Mouse (Mus musculus): ENCODE measurements around the gene Ptprn. TPM values are rescaled to one million over a fixed set of nuclear protein-coding genes. Genes with fewer than 3 reads are reported as not detected.

Gene Ptprn
- polyA plus RNA-seq, 1 experiment from 2014 or later = 3.6 TPM

DNA sequence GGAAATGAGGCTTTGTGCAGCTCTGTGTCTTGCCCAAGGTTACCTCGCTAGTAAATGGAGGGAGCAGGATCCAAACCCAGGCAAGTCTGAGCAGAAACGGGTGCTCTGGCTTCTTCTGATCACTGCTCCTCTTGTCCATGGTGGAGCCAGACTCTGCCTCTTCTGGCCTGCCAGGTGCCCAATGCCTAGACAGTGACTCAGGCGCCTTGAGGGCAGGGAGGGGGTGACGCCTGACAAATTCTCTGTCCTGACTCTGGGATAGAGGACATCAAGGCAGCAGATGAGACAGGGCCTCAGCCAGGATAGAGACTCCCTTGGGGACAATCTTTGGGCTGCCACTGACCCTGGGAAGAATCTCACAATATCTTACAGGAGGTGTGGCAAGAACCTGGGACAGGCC lies 33.1 kb downstream of the Ptprn start:
- Histone ChIP-seq H3K4me3 (replicated peaks) (no peak overlapping the region), H3K36me3 (no peaks in the 10 kb centered on the region), H3K9me3 (no peaks in the 10 kb centered on the region), H3K4me2 (replicated peaks) (no peak overlapping the region), H3K4me1 (replicated peaks) (0 out of 2 replicates have a peak, but pooled peaks cover 2% of the 10 kb centered on the region), H3K9ac (no peak overlapping the region), H3K27me3 (replicated peaks) (no peaks in the 10 kb centered on the region), H3K27ac (no peak overlapping the region)
- 76% methylated on average over 4 of the region's 4 CpGs for WGBS
- ATAC-seq = no peak

DNA sequence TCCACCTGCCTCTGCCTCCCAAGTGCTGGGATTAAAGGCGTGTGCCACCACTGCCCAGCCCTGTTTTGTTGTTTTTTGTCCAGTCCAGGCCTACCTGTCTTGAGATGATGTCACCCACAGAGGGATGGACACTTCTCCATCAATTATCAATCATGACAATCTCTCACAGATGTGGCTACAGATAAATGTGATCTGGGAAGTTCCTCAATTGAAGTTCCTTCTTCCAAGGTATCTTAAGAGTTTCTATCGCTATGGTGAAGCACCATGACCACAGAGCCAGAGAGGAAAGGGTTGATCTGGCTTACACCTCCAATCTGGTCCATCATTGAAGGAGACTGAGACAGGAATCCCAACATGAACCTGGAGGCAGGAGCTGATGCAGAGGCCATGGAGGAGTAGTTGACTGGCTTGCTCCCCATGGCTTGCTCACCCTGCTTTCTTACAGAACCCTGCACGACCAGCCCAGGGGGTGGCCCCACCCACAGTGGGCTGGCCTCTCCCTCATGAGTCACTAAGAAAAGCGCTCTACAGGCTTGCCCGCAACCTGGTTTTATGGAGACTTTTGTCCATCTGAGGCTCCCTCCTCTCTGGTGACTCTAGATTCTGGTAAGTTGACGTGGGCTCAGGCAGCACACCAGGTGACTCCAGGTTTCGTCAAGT lies 33.8 kb downstream of the Ptprn start:
- Histone ChIP-seq H3K4me3 (replicated peaks) (no peak overlapping the region), H3K27ac (no peak overlapping the region), H3K4me1 (replicated peaks) (0 out of 2 replicates have a peak, but pooled peaks cover 2% of the 10 kb centered on the region), H3K9me3 (no peaks in the 10 kb centered on the region), H3K9ac (0 out of 2 replicates have a peak overlapping the region, but pooled peaks have one; percentile 8), H3K27me3 (replicated peaks) (no peaks in the 10 kb centered on the region), H3K36me3 (no peaks in the 10 kb centered on the region), H3K4me2 (replicated peaks) (no peak overlapping the region)
- WGBS = 63% methylated on average over 7 of the region's 7 CpGs
- no peak for ATAC-seq

DNA sequence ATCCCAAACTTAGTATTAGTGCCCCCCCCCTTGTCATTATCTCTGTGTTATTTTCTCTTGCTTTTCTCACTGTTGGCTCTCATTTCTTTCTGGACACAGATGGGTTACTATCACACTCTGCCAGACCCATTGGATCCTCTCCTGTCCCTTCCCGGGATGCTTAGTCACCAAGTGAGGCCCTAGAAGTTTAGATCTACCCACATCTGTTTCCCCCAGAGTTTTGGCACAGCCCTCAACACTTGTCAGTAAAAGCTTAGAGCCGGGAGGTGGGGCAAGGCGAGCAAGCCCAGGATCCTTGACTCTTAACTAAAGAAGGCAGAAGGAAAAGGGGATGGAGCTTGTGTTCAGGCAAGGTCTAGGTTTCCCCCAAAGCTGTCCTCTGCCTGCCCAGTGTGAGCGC lies 35.1 kb downstream of the Ptprn start:
- no peak for ATAC-seq
- Histone ChIP-seq H3K9me3 (no peaks in the 10 kb centered on the region), H3K4me3 (replicated peaks) (no peak overlapping the region), H3K27me3 (replicated peaks) (no peaks in the 10 kb centered on the region), H3K9ac (no peak overlapping the region), H3K4me1 (replicated peaks) (0 out of 2 replicates have a peak, but pooled peaks cover 2% of the 10 kb centered on the region), H3K27ac (no peak overlapping the region), H3K4me2 (replicated peaks) (no peak overlapping the region), H3K36me3 (no peaks in the 10 kb centered on the region)
- 70% methylated on average over 4 of the region's 4 CpGs for WGBS

DNA sequence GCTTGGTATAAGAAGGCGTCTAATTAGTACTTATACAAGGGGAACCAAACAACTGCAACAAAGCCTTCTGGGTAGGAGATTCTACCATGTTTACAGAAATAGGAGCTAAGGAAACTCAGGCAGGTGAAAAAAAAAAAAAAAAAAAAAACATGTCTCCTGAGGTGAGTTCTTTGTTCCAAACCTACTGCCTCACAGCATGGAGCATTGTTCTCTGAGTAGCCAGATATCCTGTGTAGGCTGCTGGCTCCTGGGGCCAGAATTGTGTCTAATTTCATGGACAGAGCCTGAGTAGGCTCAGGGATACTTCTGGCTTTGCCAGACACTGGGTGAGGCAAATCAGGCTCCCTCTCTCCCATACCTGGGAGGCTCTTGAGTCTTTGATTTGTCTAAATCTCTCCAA lies 36.6 kb downstream of the Ptprn start:
- Histone ChIP-seq H3K27me3 (replicated peaks) (no peaks in the 10 kb centered on the region), H3K27ac (no peak overlapping the region), H3K4me1 (replicated peaks) (0 out of 2 replicates have a peak, but pooled peaks cover 2% of the 10 kb centered on the region), H3K4me3 (replicated peaks) (no peak overlapping the region), H3K9ac (no peak overlapping the region), H3K9me3 (no peaks in the 10 kb centered on the region), H3K36me3 (no peaks in the 10 kb centered on the region), H3K4me2 (replicated peaks) (no peak overlapping the region)
- no peak for ATAC-seq
- WGBS = 62% methylated on average over 1 of the region's 1 CpGs

DNA sequence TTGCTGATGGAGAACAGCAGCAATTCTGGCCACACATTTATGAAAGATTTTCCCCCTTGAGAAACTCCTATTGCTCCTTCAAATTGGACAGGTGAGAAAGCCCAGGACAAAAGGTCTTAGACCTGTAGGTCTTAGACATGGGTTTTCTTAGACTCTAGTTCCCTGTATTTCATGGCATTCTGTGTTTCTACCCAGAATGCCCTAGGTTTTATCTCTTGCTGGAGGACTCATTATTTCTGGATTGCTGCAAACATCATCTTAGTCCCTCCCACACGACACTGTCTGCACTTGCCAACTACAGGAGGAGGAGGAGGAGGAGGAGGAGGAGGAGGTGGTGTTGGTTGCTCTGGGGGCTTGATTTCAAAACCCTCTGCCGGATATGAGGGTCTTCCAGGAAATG lies 38.2 kb downstream of the Ptprn start:
- ATAC-seq = no peak
- Histone ChIP-seq H3K9me3 (no peaks in the 10 kb centered on the region), H3K4me2 (replicated peaks) (no peak overlapping the region), H3K4me1 (replicated peaks) (no peaks in the 10 kb centered on the region), H3K27ac (no peak overlapping the region), H3K36me3 (no peaks in the 10 kb centered on the region), H3K9ac (no peak overlapping the region), H3K4me3 (replicated peaks) (no peak overlapping the region), H3K27me3 (replicated peaks) (0 out of 2 replicates have a peak, but pooled peaks cover 6% of the 10 kb centered on the region)
- 59% methylated on average over 2 of the region's 2 CpGs for WGBS

DNA sequence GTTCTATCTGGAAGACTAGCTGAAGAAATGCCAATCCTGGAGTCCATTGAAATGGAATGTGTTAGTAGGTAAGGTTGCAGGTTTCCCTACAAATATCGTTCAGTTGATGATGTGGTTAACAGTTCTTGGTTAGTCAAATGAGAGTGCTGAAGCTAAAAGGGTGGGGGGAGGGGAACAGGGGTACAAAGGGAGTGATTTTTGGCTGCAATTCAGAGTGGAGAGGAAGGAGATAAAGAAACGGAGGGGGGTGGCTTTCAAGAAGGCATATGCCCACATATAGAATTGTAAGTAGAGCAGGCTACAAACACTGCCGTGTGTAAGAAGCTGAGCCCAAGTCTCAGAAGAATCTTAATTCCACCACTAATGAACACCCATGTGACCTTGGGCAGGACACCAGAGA lies 38.8 kb downstream of the Ptprn start:
- Histone ChIP-seq H3K9me3 (no peaks in the 10 kb centered on the region), H3K4me1 (replicated peaks) (no peaks in the 10 kb centered on the region), H3K4me3 (replicated peaks) (no peak overlapping the region), H3K27me3 (replicated peaks) (peaks cover 11% of the 10 kb centered on the region), H3K4me2 (replicated peaks) (no peak overlapping the region), H3K36me3 (no peaks in the 10 kb centered on the region), H3K27ac (no peak overlapping the region), H3K9ac (no peak overlapping the region)
- ATAC-seq = no peak
- 68% methylated on average over 3 of the region's 3 CpGs for WGBS

DNA sequence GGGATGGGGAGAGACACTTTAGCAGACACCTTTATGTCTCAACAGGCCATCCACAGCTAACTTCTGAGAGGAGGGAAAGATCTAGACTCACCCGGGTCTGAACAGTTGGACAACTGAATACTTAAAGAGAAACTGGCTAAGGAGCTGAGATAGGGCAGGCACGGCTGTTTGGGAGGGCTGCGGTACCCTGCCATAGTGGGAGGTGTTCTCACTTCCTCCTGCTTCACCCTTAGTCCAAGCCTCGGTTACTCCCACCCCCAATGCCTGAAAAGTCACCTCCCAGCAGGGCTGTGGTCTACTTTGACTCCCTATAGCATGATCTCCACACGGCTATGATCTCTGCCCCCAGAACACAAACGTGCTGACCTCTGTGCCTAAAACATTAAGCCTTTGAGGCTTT lies 40.8 kb downstream of the Ptprn start:
- H3K4me1 ChIP-seq (replicated peaks) = peaks cover 9% of the 10 kb centered on the region
- no peaks in the 10 kb centered on the region for H3K36me3 ChIP-seq
- H3K27me3 ChIP-seq (replicated peaks) = peaks cover 25% of the 10 kb centered on the region

DNA sequence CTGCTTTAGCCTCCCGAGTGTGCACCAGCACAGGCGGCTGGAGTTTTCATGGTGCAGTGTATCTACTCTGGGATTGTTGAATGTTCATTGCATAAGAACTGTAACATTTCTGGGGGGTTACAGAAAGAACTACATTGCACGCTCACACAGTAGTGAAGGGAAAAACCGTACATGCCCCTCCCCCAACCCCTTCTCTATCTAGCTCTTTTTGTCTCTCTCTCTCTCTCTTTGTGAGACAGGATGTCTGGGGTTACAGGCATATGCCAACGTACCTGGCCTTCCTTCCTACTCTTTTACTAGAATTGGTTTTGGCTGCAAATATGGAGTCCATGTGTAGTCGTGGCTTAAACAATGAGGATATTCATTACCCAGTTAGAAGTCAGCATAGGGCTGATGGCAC lies 41.4 kb downstream of the Ptprn start:
- 80% methylated on average over 6 of the region's 6 CpGs for WGBS

More for the DNA sequence above, 40.8 kb downstream of the Ptprn start:
- 65% methylated on average over 6 of the region's 6 CpGs for WGBS
- ATAC-seq = no peak
- H3K9ac ChIP-seq = no peak overlapping the region
- no peak overlapping the region for H3K4me3 ChIP-seq (replicated peaks)
- H3K9me3 ChIP-seq = no peaks in the 10 kb centered on the region
- no peak overlapping the region for H3K4me2 ChIP-seq (replicated peaks)
- H3K27ac ChIP-seq = no peak overlapping the region

DNA sequence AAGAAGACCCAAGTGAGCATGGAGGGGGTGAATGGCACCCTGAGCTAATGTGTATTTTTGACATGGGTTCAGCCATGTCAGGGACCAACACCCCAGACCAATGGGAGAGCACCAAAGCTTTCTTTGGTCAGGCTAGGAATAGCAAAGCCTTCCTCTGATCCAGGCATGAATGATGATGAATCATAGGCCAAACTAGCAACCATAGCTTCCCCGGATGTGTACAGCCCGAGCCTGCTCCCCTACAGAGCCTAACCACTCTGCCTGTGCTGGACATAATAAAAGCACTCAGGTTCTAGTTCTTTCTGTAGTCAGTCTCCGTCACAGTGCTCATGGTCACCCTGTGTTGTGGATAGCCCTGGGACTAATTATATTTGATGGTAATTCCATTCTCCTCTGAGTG lies 42.8 kb downstream of the Ptprn start:
- no peaks in the 10 kb centered on the region for H3K36me3 ChIP-seq
- H3K9ac ChIP-seq = no peak overlapping the region
- WGBS = 78% methylated on average over 3 of the region's 3 CpGs
- no peak overlapping the region for H3K4me3 ChIP-seq (replicated peaks)
- peaks cover 27% of the 10 kb centered on the region for H3K27me3 ChIP-seq (replicated peaks)
- H3K27ac ChIP-seq = no peak overlapping the region
- peaks cover 16% of the 10 kb centered on the region for H3K4me1 ChIP-seq (replicated peaks)
- no peak for ATAC-seq
- H3K4me2 ChIP-seq (replicated peaks) = no peak overlapping the region
- no peaks in the 10 kb centered on the region for H3K9me3 ChIP-seq

More for the DNA sequence above, 41.4 kb downstream of the Ptprn start:
- Histone ChIP-seq H3K27ac (no peak overlapping the region), H3K9me3 (no peaks in the 10 kb centered on the region), H3K4me1 (replicated peaks) (peaks cover 14% of the 10 kb centered on the region), H3K4me2 (replicated peaks) (no peak overlapping the region), H3K36me3 (no peaks in the 10 kb centered on the region), H3K27me3 (replicated peaks) (peaks cover 27% of the 10 kb centered on the region), H3K9ac (no peak overlapping the region), H3K4me3 (replicated peaks) (no peak overlapping the region)
- no peak for ATAC-seq

DNA sequence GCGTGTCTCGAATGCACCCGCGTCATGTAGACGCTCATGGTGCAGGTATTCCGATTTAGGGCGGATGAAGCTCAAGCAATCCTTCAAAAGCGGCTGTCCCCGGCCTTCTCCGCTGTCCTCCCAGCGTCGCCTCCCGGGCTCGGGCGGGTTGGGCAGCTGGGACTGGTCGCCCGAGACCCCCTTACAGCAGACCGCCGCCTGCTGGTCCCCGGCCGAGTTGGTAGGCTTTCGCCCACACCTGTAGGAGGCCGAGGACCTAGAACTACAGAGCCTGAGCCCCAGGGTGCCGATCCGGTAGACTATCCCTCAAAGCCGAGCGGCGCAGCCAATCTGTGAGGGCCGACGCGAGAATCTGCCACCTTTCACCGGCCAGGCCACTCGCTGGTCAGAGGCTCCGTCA lies 44.8 kb downstream of the Ptprn start, which contains the start of gene Tuba4a:
Gene Tuba4a (minus strand): TSS at position 335 of the 400 bp plus-strand sequence.
- peak; percentile 46 for ATAC-seq
- peak within 1 kb of the TSS; percentile 99 for H3K4me2 ChIP-seq (replicated peaks)
- H3K4me3 ChIP-seq (replicated peaks) = peak within 1 kb of the TSS; percentile 54
- peaks cover 21% of the 10 kb centered on the region for H3K4me1 ChIP-seq (replicated peaks)
- H3K9me3 ChIP-seq = no peaks in the 10 kb centered on the region
- H3K27ac ChIP-seq = peak within 1 kb of the TSS; percentile 58; the same call in 1 of the 2 replicates
- H3K27me3 ChIP-seq (replicated peaks) = peaks cover 27% of the 10 kb centered on the region
- peaks cover 6% of the 10 kb centered on the region; the same call in 1 of the 2 replicates for H3K36me3 ChIP-seq
- WGBS = under 1% methylated on average over 34 of the region's 34 CpGs
- peak within 1 kb of the TSS; percentile 61 for H3K9ac ChIP-seq

DNA sequence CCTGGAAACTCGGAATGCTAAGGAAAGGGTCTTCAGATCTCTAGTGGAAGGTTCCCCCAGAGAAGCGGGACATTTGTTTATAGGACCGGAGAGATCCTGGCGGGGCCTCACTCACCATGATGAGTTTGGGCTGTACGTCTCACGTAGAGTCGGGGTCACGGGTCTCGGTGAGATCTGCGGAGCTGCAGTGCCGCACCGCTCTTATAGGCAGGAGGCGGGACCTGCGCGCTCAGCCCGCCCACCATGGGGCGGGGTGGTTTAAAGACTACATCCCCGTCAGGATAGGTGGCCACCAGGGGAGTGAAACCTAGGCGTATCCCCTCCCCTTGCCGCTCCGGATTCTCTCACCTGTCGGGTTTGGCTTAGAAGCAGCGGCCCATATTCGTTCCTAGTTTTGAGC lies 45.2 kb downstream of the Ptprn start:
- Histone ChIP-seq H3K27me3 (replicated peaks) (peaks cover 27% of the 10 kb centered on the region), H3K4me2 (replicated peaks) (peak overlapping the region; percentile 99), H3K4me3 (replicated peaks) (peak overlapping the region; percentile 54), H3K4me1 (replicated peaks) (peaks cover 21% of the 10 kb centered on the region), H3K36me3 (peaks cover 6% of the 10 kb centered on the region; the same call in 1 of the 2 replicates), H3K27ac (peak overlapping the region; percentile 58; the same call in 1 of the 2 replicates), H3K9me3 (no peaks in the 10 kb centered on the region), H3K9ac (peak overlapping the region; percentile 61)
- WGBS = under 1% methylated on average over 24 of the region's 24 CpGs
- ATAC-seq = peak; percentile 92

DNA sequence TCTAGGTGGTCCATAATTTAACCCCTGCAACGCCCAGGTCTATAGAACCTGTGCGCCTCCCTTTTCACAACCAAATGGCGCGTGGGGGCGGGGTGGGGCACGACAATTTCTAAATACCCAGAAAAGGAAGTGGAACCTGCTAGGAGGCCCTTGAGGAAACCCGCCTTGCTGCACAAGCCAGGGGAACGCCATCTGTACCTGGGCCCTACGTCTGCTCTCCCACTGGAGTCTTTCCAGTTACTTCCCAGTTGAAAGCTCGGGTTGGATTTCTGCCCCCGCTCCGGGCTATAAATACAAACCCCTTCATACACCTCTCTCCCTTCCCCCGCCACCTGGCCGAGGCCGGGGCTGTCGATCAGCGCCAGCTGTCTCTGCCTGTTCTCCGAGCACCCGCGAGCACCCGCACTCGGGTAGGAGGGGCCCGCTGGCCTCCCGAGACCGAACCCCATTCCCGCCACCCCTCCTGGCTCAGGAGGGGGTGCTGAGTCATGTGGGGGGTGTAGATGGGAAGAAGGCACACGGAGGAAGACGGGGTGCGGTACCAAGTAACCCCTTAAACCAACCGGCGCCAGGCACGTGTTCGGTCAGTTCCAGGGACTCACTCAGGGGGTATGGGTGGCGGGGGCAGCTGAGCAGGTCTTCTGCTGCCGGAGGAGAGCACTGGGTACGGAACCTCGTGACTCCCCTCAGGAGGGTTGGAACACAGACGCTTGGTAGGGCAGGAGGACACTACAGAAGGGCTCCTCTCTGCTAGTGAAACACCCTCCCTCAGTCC lies 45.9 kb downstream of the Ptprn start:
- H3K27me3 ChIP-seq (replicated peaks) = peaks cover 27% of the 10 kb centered on the region
- no peaks in the 10 kb centered on the region for H3K9me3 ChIP-seq
- peaks cover 6% of the 10 kb centered on the region; the same call in 1 of the 2 replicates for H3K36me3 ChIP-seq
- peak overlapping the region; percentile 99 for H3K4me2 ChIP-seq (replicated peaks)
- peak overlapping the region; percentile 54 for H3K4me3 ChIP-seq (replicated peaks)
- under 1% methylated on average over 38 of the region's 38 CpGs for WGBS
- peak; percentile 37 for ATAC-seq
- peaks cover 27% of the 10 kb centered on the region for H3K4me1 ChIP-seq (replicated peaks)
- peak overlapping the region; percentile 58 for H3K27ac ChIP-seq
- peak overlapping the region; percentile 61 for H3K9ac ChIP-seq
